Mouse (Mus musculus) mesoderm, embryonic 11.5 days (tissue): ENCODE measurements around the gene Apaf1.
A peak's percentile ranks its signal among the peaks of the same experiment; 100 is the strongest.

Experiments
- DNase-seq: peaks from one replicate; pipeline ENCODE4 v3.0.0-alpha.2; 2012; ENCODE audit warnings: low read depth, low spot score

Gene Apaf1

GRCm38 (mm10) chr10:91081959-91082507 is 537 bp downstream of the Apaf1 start:
- DNase-seq, result peak; percentile 39

- no peak for DNase-seq
These were observed 2.0 kb downstream of the Apaf1 start for GRCm38 (mm10) chr10:91080540-91080939.

GRCm38 (mm10) chr10:91076667-91077066 is 5.9 kb downstream of the Apaf1 start:
- no peak for DNase-seq

- no peak for DNase-seq
These were observed 9.2 kb downstream of the Apaf1 start for GRCm38 (mm10) chr10:91073345-91073744.

GRCm38 (mm10) chr10:91071768-91072167 is 10.8 kb downstream of the Apaf1 start:
- DNase-seq, result no peak

- no peak for DNase-seq
These were observed 20.2 kb downstream of the Apaf1 start for GRCm38 (mm10) chr10:91062355-91062754.

GRCm38 (mm10) chr10:91060742-91061141 is 21.8 kb downstream of the Apaf1 start:
- DNase-seq, result peak; percentile 14

- no peak for DNase-seq
These were observed 29.8 kb downstream of the Apaf1 start for GRCm38 (mm10) chr10:91052734-91053133.

- no peak for DNase-seq
These were observed 31.4 kb downstream of the Apaf1 start for GRCm38 (mm10) chr10:91051156-91051555.

- no peak for DNase-seq
These were observed 32.9 kb downstream of the Apaf1 start for GRCm38 (mm10) chr10:91049696-91050095.

GRCm38 (mm10) chr10:91033942-91034341 is 48.6 kb downstream of the Apaf1 start:
- DNase-seq, result peak; percentile 80

- peak; percentile 81 for DNase-seq
These were observed 50.2 kb downstream of the Apaf1 start for GRCm38 (mm10) chr10:91032399-91032798.

GRCm38 (mm10) chr10:91031176-91031575 is 51.4 kb downstream of the Apaf1 start:
- no peak for DNase-seq

GRCm38 (mm10) chr10:91029002-91029539 is 53.5 kb downstream of the Apaf1 start:
- DNase-seq, result no peak

GRCm38 (mm10) chr10:91027964-91028363 is 54.6 kb downstream of the Apaf1 start:
- no peak for DNase-seq

GRCm38 (mm10) chr10:91027468-91027867 is 55.1 kb downstream of the Apaf1 start:
- no peak for DNase-seq

GRCm38 (mm10) chr10:91005858-91006538 is 76.6 kb downstream of the Apaf1 start:
- no peak for DNase-seq

GRCm38 (mm10) chr10:91001421-91001820 is 81.1 kb downstream of the Apaf1 start:
- DNase-seq, result no peak

- no peak for DNase-seq
These were observed 82.7 kb downstream of the Apaf1 start for GRCm38 (mm10) chr10:90999899-91000298.

- DNase-seq, result no peak
These were observed 88.7 kb downstream of the Apaf1 start for GRCm38 (mm10) chr10:90993869-90994268.

- no peak for DNase-seq
These were observed 90.3 kb downstream of the Apaf1 start for GRCm38 (mm10) chr10:90992237-90992636.

- DNase-seq, result no peak
These were observed 92.2 kb downstream of the Apaf1 start for GRCm38 (mm10) chr10:90990340-90990739.

- DNase-seq, result no peak
These were observed 99.5 kb downstream of the Apaf1 start for GRCm38 (mm10) chr10:90983046-90983445.
